Mouse (Mus musculus) MEL (cell line): ENCODE measurements around the gene Fhdc1. TPM values are rescaled to one million over a fixed set of nuclear protein-coding genes. Genes with fewer than 3 reads are reported as not detected.

Source experiments
- DNase-seq: peaks from one replicate; pipeline ENCODE4 v3.0.0; 2011; ENCODE audit warnings: low read depth, low spot score
- H3K27ac ChIP-seq: 2 replicates; pipeline ENCODE4 v1.5.1; 2012; ENCODE audit warnings: low read depth, mild to moderate bottlenecking, control low read depth, low read length, moderate library complexity; ENCODE audit not compliant: control insufficient read depth
- H3K27me3 ChIP-seq, 2 experiments: fragments of 150-350 bp in 1 of 2; sonication (generic) in 1 of 2; 2 replicates each; pipeline ENCODE4 v1.6.1; 2012; ENCODE audit warnings: low read length in 2 of 2, mild to moderate bottlenecking in 2 of 2, improper control_type of control experiment in 1 of 2, moderate library complexity in 1 of 2; ENCODE audit not compliant: insufficient read depth in 2 of 2, control insufficient read depth in 1 of 2
- H3K36me3 ChIP-seq, 2 experiments: 2 replicates each; pipeline ENCODE4 v1.6.1; 2012 to 2014; ENCODE audit warnings: low read length in 2 of 2, improper control_type of control experiment in 1 of 2, inconsistent platforms in 1 of 2, mild to moderate bottlenecking in 1 of 2; ENCODE audit not compliant: insufficient read depth in 2 of 2, control insufficient read depth in 1 of 2
- H3K4me1 ChIP-seq, 2 experiments: fragments of 150-350 bp in 1 of 2; sonication (generic) in 1 of 2; 2 replicates each; pipeline ENCODE4 v1.6.1; 2012; ENCODE audit warnings: low read length in 2 of 2, improper control_type of control experiment in 1 of 2, mild to moderate bottlenecking in 1 of 2; ENCODE audit not compliant: insufficient read depth in 2 of 2, control insufficient read depth in 1 of 2
- H3K4me3 ChIP-seq, 2 experiments: fragments of 150-350 bp in 1 of 2; sonication (generic) in 1 of 2; 2 replicates each; pipeline ENCODE4 v1.5.1; 2012; ENCODE audit warnings: low read depth in 2 of 2, low read length in 2 of 2, mild to moderate bottlenecking in 2 of 2, moderate library complexity in 2 of 2, control low read depth in 1 of 2, improper control_type of control experiment in 1 of 2; ENCODE audit not compliant: control insufficient read depth in 1 of 2, insufficient read depth in 1 of 2
- H3K79me2 ChIP-seq: 2 replicates; pipeline ENCODE4 v1.6.1; 2012; ENCODE audit warnings: mild to moderate bottlenecking, low read length, moderate library complexity; ENCODE audit not compliant: control insufficient read depth, poor library complexity, insufficient read depth
- H3K9ac ChIP-seq: 2 replicates; pipeline ENCODE4 v1.6.1; 2012; ENCODE audit warnings: low read depth, mild to moderate bottlenecking, control low read depth, low read length, moderate library complexity; ENCODE audit not compliant: control insufficient read depth, poor library complexity, severe bottlenecking
- H3K9me3 ChIP-seq: fragments of 150-350 bp; sonication (generic); replicated peaks from 2 replicates; pipeline ENCODE4 v1.6.1; 2012; ENCODE audit warnings: mild to moderate bottlenecking, low read length, improper control_type of control experiment, moderate library complexity; ENCODE audit not compliant: insufficient read depth
- CHD2 ChIP-seq: IDR thresholded peaks from 2 replicates; pipeline ENCODE4 v1.6.1; 2011; ENCODE audit warnings: low read length, improper control_type of control experiment
- EP300 ChIP-seq, 2 experiments: IDR thresholded peaks; 2 replicates each; pipeline ENCODE4 v1.6.1; 2011; ENCODE audit warnings: improper control_type of control experiment in 2 of 2, low read length in 2 of 2, low read depth in 1 of 2, mild to moderate bottlenecking in 1 of 2
- KAT2A ChIP-seq: conservative IDR thresholded peaks from 2 replicates; pipeline ENCODE4 v1.6.1; 2012; ENCODE audit warnings: low read depth, low read length, improper control_type of control experiment, inconsistent platforms
- MEF2A ChIP-seq: IDR thresholded peaks from 2 replicates; pipeline ENCODE4 v1.6.1; 2014; ENCODE audit warnings: low read depth, mild to moderate bottlenecking, inconsistent platforms, low read length, improper control_type of control experiment; ENCODE audit not compliant: poor library complexity, insufficient replicate concordance, severe bottlenecking; ENCODE audit errors: extremely low read depth
- MYB ChIP-seq: IDR thresholded peaks from 2 replicates; pipeline ENCODE4 v1.6.1; 2011; ENCODE audit warnings: mild to moderate bottlenecking, low read depth, low read length, improper control_type of control experiment
- NRF1 ChIP-seq: IDR thresholded peaks from 2 replicates; pipeline ENCODE4 v1.6.1; 2014; ENCODE audit warnings: low read depth, mild to moderate bottlenecking, inconsistent platforms, low read length, improper control_type of control experiment, moderate library complexity; ENCODE audit not compliant: poor library complexity, insufficient read depth, severe bottlenecking
- RAD21 ChIP-seq: IDR thresholded peaks from 2 replicates; pipeline ENCODE4 v1.6.1; 2011; ENCODE audit warnings: mild to moderate bottlenecking, low read depth, low read length, improper control_type of control experiment
- RCOR1 ChIP-seq: IDR thresholded peaks from 2 replicates; pipeline ENCODE4 v1.6.1; 2012; ENCODE audit warnings: low read depth, mild to moderate bottlenecking, inconsistent platforms, low read length, improper control_type of control experiment
- SIN3A ChIP-seq: IDR thresholded peaks from 2 replicates; pipeline ENCODE4 v1.6.1; 2012; ENCODE audit warnings: low read length, improper control_type of control experiment, inconsistent platforms
- TAL1 ChIP-seq: IDR thresholded peaks from 2 replicates; pipeline ENCODE4 v1.6.1; 2012; ENCODE audit warnings: mild to moderate bottlenecking, inconsistent platforms, low read length, moderate library complexity, mixed read lengths
- TBP ChIP-seq: IDR thresholded peaks from 2 replicates; pipeline ENCODE4 v1.8.0; 2011; ENCODE audit warnings: low read depth, low read length, improper control_type of control experiment
- TCF12 ChIP-seq: IDR thresholded peaks from 2 replicates; pipeline ENCODE4 v1.6.1; 2014; ENCODE audit warnings: low read depth, mild to moderate bottlenecking, inconsistent platforms, low read length, improper control_type of control experiment, moderate library complexity
- UBTF ChIP-seq: IDR thresholded peaks from 2 replicates; pipeline ENCODE4 v1.6.1; 2012; ENCODE audit warnings: low read depth, mild to moderate bottlenecking, inconsistent platforms, low read length, improper control_type of control experiment, moderate library complexity, borderline replicate concordance; ENCODE audit not compliant: insufficient read depth
- ZKSCAN1 ChIP-seq: IDR thresholded peaks from 2 replicates; pipeline ENCODE4 v1.6.1; 2012; ENCODE audit warnings: low read depth, mild to moderate bottlenecking, inconsistent platforms, low read length, improper control_type of control experiment, moderate library complexity
- polyA plus RNA-seq, 2 experiments: library from polyadenylated mRNA; stranded (reverse) in 1 of 2; unstranded in 1 of 2; fragments of >175 nt in 1 of 2; fragments of >200 nt in 1 of 2; gene quantifications; 2 replicates each; pipeline versions ENCODE4 v1.2.1 to v1.2.4; 2012; ENCODE audit warnings: low replicate concordance in 2 of 2, low read depth in 1 of 2; ENCODE audit not compliant: insufficient read length in 2 of 2, insufficient read depth in 1 of 2, missing spikeins in 1 of 2
- total RNA-seq: library from RNA; depleted of rRNA; stranded (reverse); fragments of 300-350 nt; gene quantifications from 2 replicates; pipeline ENCODE4 v1.2.3, GENCODE M21; 2012

The Fhdc1 gene
- total and polyA plus RNA-seq, 3 experiments: 0.54 to 2.0 TPM; not detected in 1

DNA sequence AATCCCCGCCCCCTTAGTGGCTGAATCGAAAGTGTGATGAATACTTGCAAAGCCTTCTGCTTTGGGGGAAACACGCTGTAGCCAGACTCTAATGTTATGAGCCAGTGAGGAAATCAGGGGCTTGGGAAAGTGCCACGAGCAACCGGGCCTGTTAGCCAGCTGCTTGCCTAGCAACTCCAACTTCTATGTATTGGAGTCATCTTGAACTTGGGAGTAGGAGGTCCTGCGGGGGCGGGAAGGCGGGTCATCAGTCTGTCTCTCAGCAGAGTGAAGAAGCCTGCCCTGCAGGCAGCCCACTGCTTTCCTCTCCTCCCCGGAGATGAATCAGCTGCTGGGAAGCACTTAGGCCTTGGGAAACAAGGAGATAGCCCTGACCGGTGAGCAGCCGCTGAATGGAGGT is 42.1 kb downstream of the Fhdc1 start:
- no peaks in the 10 kb centered on the region for H3K79me2 ChIP-seq
- TF ChIP-seq UBTF (no peak), KAT2A (no peak), TBP (no peak), SIN3A (no peak), RAD21 (no peak), NRF1 (no peak), RCOR1 (no peak), EP300 (IDR thresholded peaks at IDR 0.05; ENCODE audit: low read depth in 1 of 2, low read length in 2 of 2) (no peak), TCF12 (no peak)
- DNase-seq: no peak
- H3K4me3 ChIP-seq: no peak overlapping the region
- H3K27me3 ChIP-seq: no peaks in the 10 kb centered on the region; a peak in 1 of 4 replicates
- peaks cover 0 to 4% of the 10 kb centered on the region in 2 experiments; a peak in 1 of 4 replicates for H3K4me1 ChIP-seq
- H3K9ac ChIP-seq: no peak overlapping the region
- H3K27ac ChIP-seq: no peak overlapping the region
- H3K9me3 ChIP-seq: no peaks in the 10 kb centered on the region
- no peaks in the 10 kb centered on the region for H3K36me3 ChIP-seq

DNA sequence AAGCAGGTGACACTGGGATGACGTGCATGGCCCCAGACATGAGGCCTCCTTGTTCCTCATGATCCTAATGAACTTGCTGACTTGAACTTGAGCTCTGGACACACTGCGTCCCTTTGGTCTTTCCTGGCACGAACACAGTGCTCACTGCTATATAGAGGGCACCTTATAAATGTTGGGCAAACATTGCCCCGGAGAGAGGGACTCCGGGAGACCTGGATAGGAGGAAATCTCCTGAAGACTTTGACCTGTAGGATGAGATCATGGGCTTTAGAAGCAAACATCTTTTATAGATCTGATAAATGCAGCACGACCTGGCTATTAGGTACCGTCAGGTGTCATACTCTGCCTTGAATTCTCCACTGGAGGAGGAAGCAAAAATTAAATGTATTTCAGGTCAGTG is 43.3 kb downstream of the Fhdc1 start:
- TF ChIP-seq TAL1 (no peak), CHD2 (no peak), ZKSCAN1 (no peak)
- Histone ChIP-seq H3K79me2 (no peaks in the 10 kb centered on the region), H3K27me3 (no peaks in the 10 kb centered on the region; a peak in 1 of 4 replicates), H3K4me1 (peaks cover 0 to 4% of the 10 kb centered on the region in 2 experiments; a peak in 1 of 4 replicates), H3K4me3 (no peak overlapping the region), H3K36me3 (no peaks in the 10 kb centered on the region), H3K27ac (no peak overlapping the region), H3K9me3 (no peaks in the 10 kb centered on the region), H3K9ac (no peak overlapping the region)
- no peak for DNase-seq

DNA sequence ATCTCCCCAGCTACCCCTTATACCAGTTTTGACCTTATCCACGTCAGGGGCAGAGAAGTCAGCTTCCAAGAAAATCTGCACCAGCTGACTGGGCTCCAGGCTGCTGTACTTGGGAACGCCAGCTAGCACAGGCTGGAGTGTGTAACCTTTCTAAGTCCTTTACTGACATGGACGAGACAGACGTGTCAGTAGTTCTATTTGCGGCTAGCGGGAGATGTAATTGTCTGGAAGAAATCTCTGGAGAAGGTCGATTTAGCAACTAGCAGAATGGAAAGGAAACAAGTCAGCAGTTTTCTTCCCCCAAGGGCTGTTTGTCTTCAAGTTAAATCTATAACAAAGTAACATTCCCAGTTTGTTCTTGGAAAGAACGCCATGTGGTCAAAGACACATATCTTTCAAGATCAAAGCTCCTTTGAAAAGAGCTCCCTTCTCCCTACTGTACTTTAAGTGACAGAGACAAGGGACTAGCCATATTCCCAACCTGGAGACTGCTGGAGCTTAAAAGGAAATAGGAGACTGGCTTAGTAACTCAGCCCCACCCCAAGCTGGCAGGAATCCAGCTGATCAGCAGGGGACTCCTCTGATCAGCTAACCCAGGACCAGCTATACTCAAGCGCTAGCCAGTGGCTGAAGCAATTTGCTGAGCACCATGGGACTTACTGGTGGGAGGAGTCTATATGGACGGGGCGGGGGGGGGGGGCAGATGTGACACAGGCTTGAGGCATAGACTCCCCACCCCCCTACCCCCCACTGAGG is 44.8 kb downstream of the Fhdc1 start:
- Histone ChIP-seq H3K27me3 (no peaks in the 10 kb centered on the region; a peak in 1 of 4 replicates), H3K9me3 (no peaks in the 10 kb centered on the region), H3K79me2 (no peaks in the 10 kb centered on the region), H3K9ac (no peak overlapping the region), H3K4me1 (peaks cover 0 to 4% of the 10 kb centered on the region in 2 experiments; a peak in 1 of 4 replicates), H3K27ac (no peak overlapping the region), H3K36me3 (no peaks in the 10 kb centered on the region), H3K4me3 (no peak overlapping the region)
- TF ChIP-seq MEF2A: no peak
- TF ChIP-seq MYB: no peak
- peak; percentile 37 for DNase-seq
